9 mouse cellular contexts compared by ENCODE assay signal in genomic region chr15:11741598-11742345, GRCm38 (mm10).
A peak's percentile ranks its signal among the peaks of the same experiment; 100 is the strongest.
DNase-seq lines count a peak whose midpoint lies in the region; ATAC-seq lines count a peak whose summit lies in the region.
"Had no signal": no experiment of that assay in that cellular context is flagged by ENCODE, and none has a peak within 500 bp of the region (broad histone marks: within the 10 kb centered on the region; RNA-seq: fewer than 3 reads in every experiment).

No protein-coding gene starts in this region.

- H3K27me3 ChIP-seq in heart, embryonic 14.5 days (ENCODE audit: control insufficient read depth, insufficient read depth, low read length) = no peaks in the 10 kb centered on the region
- no peaks in the 10 kb centered on the region for H3K27me3 ChIP-seq in forebrain, embryonic 15.5 days
- H3K27me3 ChIP-seq in midbrain, embryonic 10.5 days (ENCODE audit: low read depth, poor library complexity, severe bottlenecking) = no peaks in the 10 kb centered on the region
- H3K27me3 ChIP-seq: CH12.LX had no signal

- H3K9ac ChIP-seq in heart, embryonic 14.5 days (ENCODE audit: low read length) = peak overlapping the region; percentile 4; the same call in 1 of the 2 replicates
- peak overlapping the region; percentile 23; the same call in 1 of the 2 replicates for H3K9ac ChIP-seq in forebrain, embryonic 15.5 days (replicated peaks)

- intact Hi-C loops in heart, postnatal 10 days (cut with DNase I) = no loop called here

- no peaks in the 10 kb centered on the region for H3K9me3 ChIP-seq in heart, embryonic 14.5 days (ENCODE audit: control insufficient read depth, low read length)
- no peaks in the 10 kb centered on the region for H3K9me3 ChIP-seq in forebrain, embryonic 15.5 days
- H3K9me3 ChIP-seq in midbrain, embryonic 10.5 days (replicated peaks) = no peaks in the 10 kb centered on the region

- ATAC-seq in heart, embryonic 14.5 days (ENCODE audit: insufficient number of reproducible peaks, insufficient read depth, low FRiP score, low read depth) = no peak
- ATAC-seq in forebrain, embryonic 15.5 days (replicated peaks) = peak; percentile 46; the same call in 1 of the 2 replicates

- DNase-seq in heart, postnatal 10 days = no peak
- peak; percentile 11 for DNase-seq in brain, adult 2 months (ENCODE audit: low read depth, low spot score)
- peak; percentile 23 for DNase-seq in midbrain, embryonic 10.5 days (ENCODE audit: low spot score)
- DNase-seq in natural killer cell, adult 2 months (ENCODE audit: low spot score in 2 of 2) = no peak
- no peak for DNase-seq in B cell, adult 2 months
- DNase-seq in left cerebral cortex, adult 8-10 months (ENCODE audit: low spot score in 2 of 2) = no peak

- no peaks in the 10 kb centered on the region for H3K36me3 ChIP-seq in heart, embryonic 14.5 days (ENCODE audit: control insufficient read depth, insufficient read depth, low read length)
- H3K36me3 ChIP-seq in forebrain, embryonic 15.5 days = no peaks in the 10 kb centered on the region
- no peaks in the 10 kb centered on the region for H3K36me3 ChIP-seq in midbrain, embryonic 10.5 days

- peak overlapping the region; percentile 61 for H3K4me2 ChIP-seq in heart, embryonic 14.5 days (ENCODE audit: low read length)
- H3K4me2 ChIP-seq in forebrain, embryonic 15.5 days (replicated peaks) = peak overlapping the region; percentile 36

- 22% methylated on average over 18 of the region's 18 CpGs for WGBS in heart, embryonic 14.5 days
- 24% methylated on average over 18 of the region's 18 CpGs for WGBS in forebrain, embryonic 15.5 days
- 35% methylated on average over 18 of the region's 18 CpGs for WGBS in midbrain, embryonic 10.5 days

- peak overlapping the region; percentile 11 to 19; a peak in 3 of 4 replicates for H3K4me3 ChIP-seq in heart, embryonic 14.5 days (ENCODE audit: control insufficient read depth in 1 of 2, insufficient read depth in 1 of 2, low read depth in 1 of 2, low read length in 2 of 2)
- H3K4me3 ChIP-seq in forebrain, embryonic 15.5 days = peak overlapping the region; percentile 12; the same call in 1 of the 2 replicates
- H3K4me3 ChIP-seq in midbrain, embryonic 10.5 days = peak overlapping the region; percentile 22

- peaks cover 9 to 24% of the 10 kb centered on the region in 2 experiments for H3K4me1 ChIP-seq in heart, embryonic 14.5 days (ENCODE audit: control insufficient read depth in 2 of 2, insufficient read depth in 2 of 2, low read length in 2 of 2)
- peaks cover 13% of the 10 kb centered on the region for H3K4me1 ChIP-seq in forebrain, embryonic 15.5 days
- peaks cover 15% of the 10 kb centered on the region for H3K4me1 ChIP-seq in midbrain, embryonic 10.5 days

- H3K27ac ChIP-seq in heart, embryonic 14.5 days (replicated peaks in 1 of 2; ENCODE audit: control insufficient read depth in 1 of 2, insufficient read depth in 1 of 2, low read depth in 2 of 2, low read length in 2 of 2) = 0 out of 4 replicates have a peak overlapping the region, but pooled peaks of 1 of the 2 experiments have one; percentile 1
- H3K27ac ChIP-seq in forebrain, embryonic 15.5 days (replicated peaks) = no peak overlapping the region
- peak overlapping the region; percentile 19; the same call in 1 of the 2 replicates for H3K27ac ChIP-seq in midbrain, embryonic 10.5 days (replicated peaks)

Comparison
In these comparisons a context has a peak if more than half of its experiments do, and no peak if none do; other contexts are left out.
1. DNase-seq: peak in brain, adult 2 months (single experiment) and midbrain, embryonic 10.5 days (single experiment); none in heart, postnatal 10 days (0 of 2), natural killer cell, adult 2 months (0 of 2), B cell, adult 2 months (0 of 2) and left cerebral cortex, adult 8-10 months (0 of 2).
2. Peak in every context shown above with its lines, with median percentiles within 50 percentile points of each other: H3K4me3 ChIP-seq.